Mouse (Mus musculus) liver, postnatal 0 days (tissue): ENCODE results near the gene Nenf.

Experiments used
- CTCF ChIP-seq: sonication (generic); IDR thresholded peaks from 2 replicates; pipeline ENCODE4 v1.5.1; 2016; ENCODE audit warnings: antibody characterized with exemption, low read depth
- EP300 ChIP-seq: IDR thresholded peaks from 2 replicates; pipeline ENCODE4 v1.6.1; 2016; ENCODE audit warnings: antibody characterized with exemption, low read depth, mild to moderate bottlenecking

- TF ChIP-seq CTCF (no peak), EP300 (no peak)
Measured at GRCm38 (mm10) chr1:191318686-191319085, 692 bp upstream of the Nenf start.
